Mouse (Mus musculus) embryonic fibroblast, embryonic 13.5 days (primary cell): ENCODE measurements around the gene Cpt1c. TPM values are rescaled to one million over a fixed set of nuclear protein-coding genes. Genes with fewer than 3 reads are reported as not detected.
A peak's percentile ranks its signal among the peaks of the same experiment; 100 is the strongest.

Experiments
- H3K27ac ChIP-seq: 2 replicates; pipeline ENCODE4 v1.5.1; 2012; ENCODE audit warnings: low read length, control low read depth, inconsistent platforms; ENCODE audit not compliant: insufficient read depth
- H3K4me1 ChIP-seq: 2 replicates; pipeline ENCODE4 v1.6.1; 2011; ENCODE audit warnings: low read length; ENCODE audit not compliant: control insufficient read depth, insufficient read depth
- H3K4me3 ChIP-seq: 2 replicates; pipeline ENCODE4 v1.5.1; 2011; ENCODE audit warnings: mild to moderate bottlenecking, control low read depth, low read length; ENCODE audit not compliant: insufficient read depth
- CTCF ChIP-seq: IDR thresholded peaks from 2 replicates; pipeline ENCODE4 v1.5.1; 2011; ENCODE audit warnings: mild to moderate bottlenecking, control low read depth, low read length, moderate library complexity, borderline replicate concordance; ENCODE audit not compliant: insufficient read depth
- POLR2A ChIP-seq: IDR thresholded peaks from 2 replicates; pipeline ENCODE4 v1.6.1; 2011; ENCODE audit warnings: low read depth, mild to moderate bottlenecking, control low read depth, low read length, moderate library complexity
- polyA plus RNA-seq: library from polyadenylated mRNA; stranded (reverse); fragments of >200 nt; gene quantifications from 2 replicates; pipeline ENCODE4 v1.2.4, GENCODE M21; 2011; ENCODE audit warnings: low read depth; ENCODE audit not compliant: missing spikeins, insufficient read length

Gene Cpt1c
- polyA plus RNA-seq, 1 experiment, result 82.5 TPM

- H3K4me1 ChIP-seq, result no peaks in the 10 kb centered on the region
- no peak overlapping the region for H3K27ac ChIP-seq
- H3K4me3 ChIP-seq, result no peak overlapping the region
- TF ChIP-seq POLR2A (no peak), CTCF (no peak)
These were observed 36.0 kb downstream of the Cpt1c start for GRCm38 (mm10) chr7:44938680-44939079.

- Histone ChIP-seq H3K4me1 (0 out of 2 replicates have a peak, but pooled peaks cover 5% of the 10 kb centered on the region), H3K4me3 (peak within 1 kb of the TSS; percentile 79), H3K27ac (peak within 1 kb of the TSS; percentile 83)
- TF ChIP-seq CTCF (no peak), POLR2A (peak; percentile 85)
These were observed 45.2 kb downstream of the Cpt1c start, which contains the start of gene Ap2a1 for GRCm38 (mm10) chr7:44929204-44930151. TSS of gene Ap2a1 (minus strand) at chr7:44929496.

- TF ChIP-seq CTCF (no peak), POLR2A (no peak)
- no peak overlapping the region for H3K27ac ChIP-seq
- peak overlapping the region; percentile 79 for H3K4me3 ChIP-seq
- H3K4me1 ChIP-seq, result 0 out of 2 replicates have a peak, but pooled peaks cover 5% of the 10 kb centered on the region
These were observed 46.1 kb downstream of the Cpt1c start for GRCm38 (mm10) chr7:44928570-44928969.

- no peak overlapping the region for H3K4me3 ChIP-seq
- no peak overlapping the region for H3K27ac ChIP-seq
- H3K4me1 ChIP-seq, result 0 out of 2 replicates have a peak, but pooled peaks cover 3% of the 10 kb centered on the region
- TF ChIP-seq CTCF, result peak; percentile 42; the same call in 1 of the 2 replicates
- TF ChIP-seq POLR2A, result no peak
These were observed 49.2 kb downstream of the Cpt1c start for GRCm38 (mm10) chr7:44925468-44925867.

GRCm38 (mm10) chr7:44922530-44922929 lies 52.1 kb downstream of the Cpt1c start:
- TF ChIP-seq POLR2A (no peak), CTCF (no peak)
- Histone ChIP-seq H3K27ac (no peak overlapping the region), H3K4me1 (no peaks in the 10 kb centered on the region; the same call in 1 of the 2 replicates), H3K4me3 (no peak overlapping the region)

GRCm38 (mm10) chr7:44919127-44919526 lies 55.5 kb downstream of the Cpt1c start:
- Histone ChIP-seq H3K4me3 (no peak overlapping the region), H3K27ac (no peak overlapping the region), H3K4me1 (no peaks in the 10 kb centered on the region; the same call in 1 of the 2 replicates)
- TF ChIP-seq CTCF (no peak), POLR2A (no peak)

- Histone ChIP-seq H3K4me3 (no peak overlapping the region), H3K27ac (no peak overlapping the region), H3K4me1 (no peaks in the 10 kb centered on the region; the same call in 1 of the 2 replicates)
- no peak for TF ChIP-seq CTCF
- no peak for TF ChIP-seq POLR2A
These were observed 56.4 kb downstream of the Cpt1c start for GRCm38 (mm10) chr7:44918219-44918618.

- Histone ChIP-seq H3K27ac (no peak overlapping the region), H3K4me1 (no peaks in the 10 kb centered on the region; the same call in 1 of the 2 replicates), H3K4me3 (no peak overlapping the region)
- TF ChIP-seq POLR2A (no peak), CTCF (no peak)
These were observed 57.8 kb downstream of the Cpt1c start for GRCm38 (mm10) chr7:44916881-44917280.

GRCm38 (mm10) chr7:44916191-44916590 lies 58.5 kb downstream of the Cpt1c start:
- TF ChIP-seq CTCF (no peak), POLR2A (no peak)
- Histone ChIP-seq H3K4me1 (no peaks in the 10 kb centered on the region; the same call in 1 of the 2 replicates), H3K4me3 (no peak overlapping the region), H3K27ac (no peak overlapping the region)

- no peak overlapping the region for H3K27ac ChIP-seq
- no peaks in the 10 kb centered on the region; the same call in 1 of the 2 replicates for H3K4me1 ChIP-seq
- no peak overlapping the region for H3K4me3 ChIP-seq
- no peak for TF ChIP-seq POLR2A
- no peak for TF ChIP-seq CTCF
These were observed 59.3 kb downstream of the Cpt1c start for GRCm38 (mm10) chr7:44915314-44915713.
